Mouse (Mus musculus) lung, adult 2 months (tissue): ENCODE data around the gene Cpne2.

Source experiments
- CTCF ChIP-seq: fragments of 200-500 bp; IDR thresholded peaks from 2 replicates; pipeline ENCODE4 v1.5.1; 2011; ENCODE audit warnings: mild to moderate bottlenecking, low read length, control low read depth; ENCODE audit not compliant: insufficient read depth
- POLR2A ChIP-seq: fragments of 200-500 bp; IDR thresholded peaks from 2 replicates; pipeline ENCODE4 v1.6.1; 2011; ENCODE audit warnings: low read depth, mild to moderate bottlenecking, control low read depth, low read length, borderline replicate concordance; ENCODE audit errors: extremely low read depth

- TF ChIP-seq CTCF (no peak), POLR2A (no peak)
Measured at GRCm38 (mm10) chr8:94489809-94490483, 42.8 kb upstream of the Cpne2 start.
